Mouse (Mus musculus): Measurements from ENCODE around the gene Gm20388.
"Not testable (repeated sequence)": the region's sequence is repeated elsewhere in the genome, so short reads cannot be mapped to it uniquely, and the experiment has no call there.

Gm20388 gene

DNA sequence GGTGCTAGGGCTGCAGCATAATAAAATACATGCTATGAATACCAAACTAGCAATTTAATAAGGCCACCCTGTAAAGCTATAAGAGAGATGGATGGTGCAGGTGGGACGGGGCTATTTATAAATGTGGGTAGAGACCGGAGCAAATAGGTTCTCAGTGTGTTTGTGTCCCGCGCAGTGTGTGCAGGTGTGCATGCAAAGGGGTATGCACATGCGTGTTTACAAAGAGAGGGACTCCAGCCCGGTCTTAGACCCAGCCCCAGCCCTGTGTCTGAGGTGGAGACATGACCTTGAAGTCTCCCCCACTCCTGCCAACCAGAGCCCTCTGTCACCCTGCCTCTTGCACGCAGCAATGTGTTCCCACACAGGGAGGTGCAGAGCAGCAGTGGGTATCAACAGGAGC lies 4245.7 kb downstream of the Gm20388 start:
- DNase-seq (ENCODE audit: low read depth, low spot score): no peak

DNA sequence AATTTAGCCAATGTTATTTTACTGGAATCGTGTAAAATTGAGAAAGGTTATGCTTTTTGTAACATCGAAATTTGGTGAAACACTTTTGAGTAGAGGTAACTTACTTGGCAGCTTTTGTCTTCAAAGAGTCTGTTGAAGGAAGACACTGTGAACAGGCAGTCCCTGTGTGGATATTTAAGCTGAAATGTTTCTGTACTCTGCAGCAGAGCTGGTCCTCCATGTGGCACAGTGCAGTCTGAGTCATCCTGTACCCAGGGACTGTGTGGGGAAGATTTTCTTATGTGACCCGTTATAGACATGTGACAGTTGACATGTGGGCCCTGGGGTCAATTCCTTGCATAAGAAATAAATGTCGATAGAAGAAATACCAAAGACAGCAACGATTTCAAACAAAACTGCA lies 4251.0 kb downstream of the Gm20388 start:
- DNase-seq (ENCODE audit: low read depth, low spot score): no peak

DNA sequence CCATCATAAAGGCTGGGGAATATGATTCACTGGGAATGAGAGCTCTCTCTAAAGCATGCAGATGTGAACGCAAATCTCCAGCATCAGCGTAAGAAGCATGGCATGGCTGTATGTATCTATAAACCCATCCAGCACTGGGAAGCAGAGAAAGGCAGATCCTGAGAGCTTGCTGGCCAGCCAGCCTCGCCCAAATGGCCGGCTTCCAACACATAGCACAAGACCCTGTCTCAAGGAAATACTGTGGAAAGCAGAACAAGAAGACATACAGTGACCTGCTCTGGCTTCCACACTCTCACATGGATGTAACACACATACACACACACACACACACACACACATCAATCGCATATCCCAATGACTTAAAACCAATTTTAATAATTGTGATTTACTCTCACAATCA lies 4252.6 kb downstream of the Gm20388 start:
- DNase-seq (ENCODE audit: low read depth, low spot score): no peak

DNA sequence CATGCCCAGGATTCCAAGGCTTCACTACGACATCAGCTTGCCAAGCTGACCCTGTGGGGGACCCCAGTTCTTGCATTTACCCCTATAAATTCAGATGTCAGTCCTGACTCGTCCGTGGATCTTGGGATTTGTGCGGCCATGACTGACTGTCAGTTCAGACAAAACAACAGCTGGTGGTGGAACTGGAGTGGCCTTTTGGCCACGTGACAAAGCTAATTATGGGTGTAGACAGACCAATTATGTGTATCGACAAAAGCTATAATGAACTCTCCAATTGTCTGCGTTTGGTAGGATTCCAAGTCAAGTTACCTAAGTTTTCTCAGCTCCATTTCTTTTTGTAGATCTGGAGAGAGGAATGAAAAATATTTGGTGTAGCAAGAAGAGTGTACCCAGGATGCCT lies 4259.1 kb downstream of the Gm20388 start:
- DNase-seq (ENCODE audit: low read depth, low spot score): no peak

DNA sequence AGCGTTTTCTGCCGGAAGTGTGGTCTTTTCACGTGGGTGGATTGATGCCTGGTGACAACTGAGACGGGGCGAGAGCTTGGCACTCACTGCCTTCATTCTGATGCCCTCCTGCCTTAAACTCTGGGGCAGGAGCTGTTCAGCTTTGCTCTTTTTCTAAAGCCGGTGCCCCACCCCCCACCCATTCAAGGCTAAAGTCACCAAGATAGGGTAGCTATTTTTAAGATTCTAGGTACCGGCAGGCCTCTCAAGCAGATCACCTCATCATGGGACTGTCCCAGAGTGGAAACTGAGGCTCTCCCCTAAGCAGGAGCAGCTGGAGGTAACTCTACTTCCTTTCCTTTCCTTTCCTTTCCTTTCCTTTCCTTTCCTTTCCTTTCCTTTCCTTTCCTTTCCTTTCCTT lies 4260.0 kb downstream of the Gm20388 start:
- no peak for DNase-seq (ENCODE audit: low read depth, low spot score)

DNA sequence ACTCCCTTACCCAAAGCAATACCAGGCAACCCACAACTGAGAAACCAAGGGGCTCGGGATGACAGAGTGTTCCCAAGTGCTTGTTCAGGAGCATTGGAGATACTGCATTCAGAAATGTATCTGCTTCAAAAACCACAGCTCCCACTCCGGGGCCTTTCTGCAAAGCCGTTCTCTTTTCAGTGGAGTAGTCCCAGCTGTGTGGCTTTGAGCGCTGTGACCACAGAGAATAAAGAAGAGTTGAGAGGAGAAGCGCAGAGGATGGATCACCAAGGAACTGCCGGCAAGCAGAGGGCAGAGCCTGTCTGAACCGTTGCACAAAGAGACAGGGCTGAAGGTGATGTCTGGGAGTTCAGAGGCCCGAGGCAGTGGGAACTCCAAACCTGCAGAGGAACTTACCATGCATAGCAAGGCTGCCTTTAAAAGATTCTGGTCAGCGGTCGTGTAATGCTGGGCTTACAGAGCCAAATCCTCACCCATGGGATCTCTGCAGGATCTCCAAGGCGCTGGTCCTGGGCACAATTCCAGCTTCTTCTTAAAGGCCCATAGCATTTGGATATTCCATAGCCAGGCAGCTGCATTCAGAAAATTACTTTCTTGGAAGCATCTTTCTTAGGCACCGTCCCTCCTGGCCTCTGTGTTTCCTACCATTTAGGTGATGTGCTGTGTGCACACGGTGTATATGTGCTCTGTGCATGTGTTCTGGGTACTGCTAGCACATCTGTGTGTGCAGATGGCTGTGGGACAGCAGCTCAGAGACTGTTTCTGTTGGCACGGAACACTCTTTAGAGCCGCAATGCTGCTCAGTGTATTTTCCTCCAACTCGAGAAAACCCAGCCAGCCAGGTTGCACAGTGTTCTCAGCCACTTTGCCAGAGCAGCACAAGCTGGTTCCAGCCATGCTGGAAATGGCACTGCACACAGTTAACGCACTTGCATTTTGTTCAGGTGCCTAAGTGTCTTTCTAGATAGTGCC lies 4261.2 kb downstream of the Gm20388 start:
- no peak for DNase-seq (ENCODE audit: low read depth, low spot score)

DNA sequence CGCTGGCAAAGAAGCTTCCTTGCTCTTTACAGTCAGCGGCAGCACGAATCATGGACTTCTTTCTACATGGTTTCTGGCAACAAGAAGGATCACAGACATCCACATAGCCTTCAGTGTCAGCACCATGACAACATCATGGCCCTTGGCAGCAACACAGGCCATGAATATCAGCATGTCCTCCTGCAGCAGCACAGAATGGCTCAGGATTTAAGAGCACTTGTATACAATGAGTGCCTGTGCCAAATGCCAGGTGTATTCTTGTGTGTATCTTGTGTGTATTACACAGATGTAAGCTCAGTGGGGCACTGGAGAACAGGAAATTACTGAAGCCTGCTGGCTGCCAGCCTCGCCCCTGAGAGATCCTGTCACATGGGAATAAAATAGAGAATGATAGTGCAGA lies 4263.0 kb downstream of the Gm20388 start:
- no peak for DNase-seq (ENCODE audit: low read depth, low spot score)

DNA sequence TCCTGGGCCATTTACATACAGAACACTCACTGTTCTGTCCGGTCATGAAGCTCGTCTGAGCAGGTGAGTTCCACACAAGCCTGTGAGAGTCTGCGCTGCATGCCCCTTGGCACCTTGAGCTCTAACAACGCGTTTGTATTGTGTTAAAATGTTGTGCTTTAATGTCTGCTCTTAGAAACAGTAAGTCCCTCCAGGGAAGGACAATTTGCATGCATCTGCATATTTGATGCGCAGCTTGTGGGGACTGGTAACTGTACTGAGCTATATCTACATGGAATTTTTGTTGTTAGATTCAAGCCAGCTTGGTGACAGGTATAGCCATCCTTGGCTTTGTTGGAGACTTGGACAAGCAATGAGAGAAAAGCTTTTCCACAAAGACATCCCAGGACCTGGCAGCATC lies 4265.5 kb downstream of the Gm20388 start:
- DNase-seq (ENCODE audit: low read depth, low spot score): no peak

DNA sequence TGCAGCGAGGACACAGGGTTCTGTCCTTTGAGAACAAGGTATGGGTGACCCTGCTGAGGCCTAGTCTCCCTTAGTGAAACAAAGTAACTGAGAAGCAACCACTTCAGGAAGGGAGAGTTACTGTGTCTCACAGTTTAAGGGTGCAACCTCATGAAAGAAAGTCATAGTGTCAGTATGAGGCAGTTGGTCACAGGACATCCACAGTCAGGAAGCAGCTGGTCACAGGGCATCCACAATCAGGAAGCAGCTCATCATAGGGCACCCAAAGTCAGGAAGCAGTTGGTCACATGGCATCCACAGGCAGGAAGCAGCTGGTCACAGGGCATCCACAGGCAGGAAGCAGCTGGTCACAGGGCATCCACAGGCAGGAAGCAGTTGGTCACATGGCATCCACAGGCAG lies 4266.5 kb downstream of the Gm20388 start:
- DNase-seq (ENCODE audit: low read depth, low spot score): not testable (repeated sequence)

DNA sequence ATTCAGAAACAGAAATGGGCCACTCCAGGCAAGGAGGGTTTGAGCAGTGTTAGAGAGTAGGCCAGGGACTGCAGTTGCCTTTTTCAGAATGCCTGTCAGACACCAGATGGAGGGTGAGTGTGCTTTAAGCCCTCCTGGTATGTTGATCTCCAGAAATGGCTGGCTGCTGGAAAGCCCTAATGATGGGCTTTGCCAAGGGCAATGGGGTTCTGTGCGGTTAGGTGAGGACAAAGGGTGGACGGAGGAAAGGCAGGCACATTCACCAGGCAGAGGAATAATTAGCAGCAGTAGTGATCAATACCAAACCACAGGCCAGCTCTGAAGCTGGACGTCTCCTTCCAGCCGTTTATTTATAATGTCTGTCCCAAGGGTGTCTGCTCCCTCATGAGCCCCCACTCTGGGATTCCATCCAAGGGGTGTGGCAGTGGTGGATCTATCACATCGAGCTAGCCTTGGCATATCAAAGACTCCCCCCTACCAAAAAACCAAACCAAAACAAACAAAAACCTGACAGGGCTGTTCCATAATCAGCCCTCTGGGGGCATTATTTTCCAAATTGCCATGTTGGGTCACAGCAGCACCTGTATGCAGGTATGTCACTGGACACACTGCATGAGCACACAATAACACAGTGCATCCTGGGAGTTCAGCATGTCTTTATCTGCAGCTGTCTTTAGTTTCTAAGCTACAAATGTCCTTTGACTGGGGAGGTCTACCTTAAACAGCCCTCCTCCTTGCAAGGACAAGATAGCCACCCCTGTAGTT lies 4270.2 kb downstream of the Gm20388 start:
- no peak for DNase-seq (ENCODE audit: low read depth, low spot score)

DNA sequence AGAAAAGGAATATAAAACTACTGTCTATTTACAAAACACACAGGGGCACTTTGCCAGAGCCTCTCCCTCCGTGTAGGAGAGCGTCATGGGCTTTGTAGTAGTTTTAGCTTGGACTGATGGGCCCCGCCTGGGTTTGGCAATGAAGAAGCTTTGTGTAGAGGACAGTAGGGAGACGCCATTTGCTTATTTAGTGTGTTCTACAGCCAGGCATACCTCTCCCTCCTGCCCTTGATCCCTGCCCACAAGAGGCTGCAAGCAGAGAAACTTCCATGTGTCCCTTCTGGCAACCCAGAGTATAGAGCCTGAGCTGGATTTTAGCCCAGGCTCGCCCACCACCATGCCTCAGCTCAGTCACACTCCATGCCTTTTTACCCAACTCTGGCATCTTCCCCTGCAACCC lies 4271.1 kb downstream of the Gm20388 start:
- no peak for DNase-seq (ENCODE audit: low read depth, low spot score)

DNA sequence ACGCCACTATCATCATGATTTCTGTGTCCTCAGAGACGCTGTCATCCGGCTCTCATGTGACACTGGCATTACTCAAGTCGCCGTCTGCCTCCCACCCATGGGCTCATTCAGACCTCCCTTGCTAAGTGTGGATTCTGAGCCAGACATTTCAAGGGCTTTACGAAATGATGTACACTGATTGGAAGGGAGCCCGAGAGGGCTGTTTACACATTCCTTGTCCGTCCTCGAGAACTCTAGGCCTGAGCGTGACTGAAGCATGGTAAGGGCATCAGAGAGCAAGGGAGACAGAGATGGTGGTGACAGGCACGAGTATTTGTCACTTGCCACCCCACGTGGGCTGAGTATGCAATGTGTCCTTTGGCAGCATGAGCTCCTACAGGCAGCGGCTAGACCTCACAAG lies 4271.6 kb downstream of the Gm20388 start:
- no peak for DNase-seq (ENCODE audit: low read depth, low spot score)

DNA sequence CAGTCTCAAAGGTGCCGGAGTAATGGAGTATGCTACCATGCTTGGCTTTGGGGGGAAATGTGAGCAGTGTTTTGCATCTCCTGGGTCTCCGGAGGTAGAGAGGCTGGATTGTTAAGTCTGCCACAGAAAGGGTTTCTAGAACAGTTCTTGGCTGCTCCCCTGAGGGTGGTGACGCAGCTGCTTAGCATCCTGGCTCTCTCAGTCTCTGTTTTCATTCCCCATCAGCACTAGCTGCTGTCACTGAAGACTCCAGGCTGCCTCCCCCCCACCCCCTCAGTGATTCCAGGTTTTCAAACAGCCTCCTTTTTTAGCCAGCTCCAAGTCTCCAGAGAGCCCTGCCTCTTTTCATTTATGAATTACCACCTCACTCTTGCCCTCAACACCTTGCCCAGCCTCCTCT lies 4273.4 kb downstream of the Gm20388 start:
- no peak for DNase-seq (ENCODE audit: low read depth, low spot score)

DNA sequence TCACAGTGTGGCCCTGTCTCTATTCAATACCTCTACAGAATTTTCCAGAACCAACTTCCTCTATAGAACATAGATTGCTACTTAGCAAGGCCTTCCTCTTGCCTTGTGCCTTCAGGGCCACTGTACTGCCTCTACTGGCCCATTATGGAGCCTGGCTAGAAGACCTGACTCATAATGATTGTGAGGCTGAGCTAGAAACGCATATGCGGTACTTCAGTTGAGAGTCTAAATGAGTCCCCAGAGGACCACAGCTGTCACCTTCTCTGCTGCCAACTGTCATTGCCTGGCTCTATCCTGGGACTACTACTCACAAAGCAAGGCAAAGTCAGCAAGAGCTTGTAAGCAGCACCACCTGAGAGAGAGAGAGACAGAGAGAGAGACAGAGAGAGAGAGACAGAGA lies 4273.9 kb downstream of the Gm20388 start:
- no peak for DNase-seq (ENCODE audit: low read depth, low spot score)

DNA sequence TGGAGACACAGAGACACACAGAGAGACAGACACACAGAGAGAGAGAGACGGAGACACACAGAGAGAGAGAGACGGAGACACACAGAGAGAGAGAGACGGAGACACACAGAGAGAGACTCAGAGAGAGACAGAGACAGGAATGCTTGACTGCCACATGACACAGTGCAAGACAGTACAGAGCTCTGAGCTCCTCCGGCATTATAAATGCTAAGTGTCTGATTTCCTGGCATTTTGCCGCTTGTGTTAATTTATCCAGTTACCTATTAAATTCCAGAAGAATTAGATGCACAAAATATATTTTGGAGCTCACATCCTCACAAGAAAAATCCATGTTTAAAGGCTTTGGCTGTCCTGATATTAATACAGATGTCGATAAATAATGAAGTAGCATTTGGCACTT lies 4274.4 kb downstream of the Gm20388 start:
- no peak for DNase-seq (ENCODE audit: low read depth, low spot score)

DNA sequence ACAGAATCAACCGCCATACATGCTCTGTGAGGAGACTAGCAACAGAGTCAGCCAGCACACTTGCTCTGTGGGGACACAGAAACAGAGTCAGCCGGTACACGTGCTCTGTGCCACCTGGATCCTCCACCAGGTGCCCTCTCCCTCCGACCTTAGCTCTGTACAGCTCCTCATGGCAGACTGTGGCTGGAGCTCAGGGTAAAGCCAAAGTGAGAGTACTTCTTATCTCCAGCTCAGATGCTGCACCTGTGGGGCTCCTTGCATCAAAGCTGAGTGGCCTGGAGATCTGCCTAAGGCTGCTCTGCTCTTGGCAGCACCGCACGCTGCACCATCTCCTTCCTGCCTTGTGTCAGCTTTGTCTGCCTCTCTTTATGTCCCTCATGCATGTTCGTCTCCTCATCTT lies 4279.7 kb downstream of the Gm20388 start:
- DNase-seq (ENCODE audit: low read depth, low spot score): no peak

DNA sequence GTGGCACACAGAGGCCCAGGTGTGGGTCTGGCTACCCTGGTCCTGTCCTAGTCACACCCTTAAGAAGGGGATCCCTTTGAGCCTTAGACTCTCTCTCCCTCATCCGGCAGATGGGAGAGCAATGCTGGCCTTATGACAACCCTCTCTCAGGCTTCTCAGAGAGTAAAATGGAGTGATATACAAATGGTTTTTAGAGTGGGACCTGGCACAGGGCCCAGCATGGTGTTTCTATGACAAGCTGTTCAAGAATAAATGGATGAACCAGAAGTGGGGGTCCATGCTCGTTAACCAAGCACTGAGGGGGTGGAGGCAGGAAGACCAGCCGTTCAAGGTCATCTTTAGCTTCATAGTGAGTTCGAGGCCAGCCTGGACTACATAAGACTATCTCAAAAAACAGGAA lies 4281.6 kb downstream of the Gm20388 start:
- DNase-seq (ENCODE audit: low read depth, low spot score): no peak

DNA sequence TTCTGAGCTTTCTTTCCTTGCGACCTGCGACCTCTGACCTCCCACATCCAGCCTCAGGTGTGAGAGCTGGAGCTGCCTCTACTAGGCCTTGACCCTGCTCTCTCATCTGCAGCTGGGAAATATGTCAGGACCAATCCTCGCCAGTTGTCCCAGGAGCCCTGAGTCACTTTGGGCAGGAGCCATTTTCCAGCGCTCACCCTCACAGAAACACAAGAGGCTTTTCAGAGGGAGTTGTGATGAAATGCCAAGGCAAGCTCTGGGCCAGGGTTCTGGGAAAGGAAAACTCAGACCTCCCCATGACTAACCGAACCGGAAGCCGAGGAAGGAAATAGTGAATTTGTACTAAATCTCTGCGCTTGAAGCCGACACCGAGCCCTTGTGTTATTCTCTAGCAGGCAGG lies 4282.3 kb downstream of the Gm20388 start:
- DNase-seq (ENCODE audit: low read depth, low spot score): no peak

DNA sequence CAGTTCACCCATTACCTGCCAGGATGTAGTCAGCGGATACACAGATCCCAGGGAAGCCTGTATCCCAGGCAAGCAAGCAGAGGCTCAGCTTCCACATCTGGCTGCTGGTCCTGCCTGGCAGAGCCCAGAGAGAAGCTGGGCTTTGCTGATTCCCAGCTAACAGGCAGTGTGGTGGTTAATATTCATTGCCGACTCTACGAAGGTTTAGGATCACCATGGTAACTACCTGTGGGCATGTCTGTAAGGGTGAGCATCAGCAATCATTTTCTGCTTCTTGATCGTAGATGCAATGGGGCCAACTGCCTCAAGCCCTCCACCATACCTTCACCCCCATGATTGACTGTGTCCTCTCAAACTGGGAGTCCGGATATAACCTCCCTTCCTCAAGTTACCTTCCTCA lies 4283.4 kb downstream of the Gm20388 start:
- no peak for DNase-seq (ENCODE audit: low read depth, low spot score)

DNA sequence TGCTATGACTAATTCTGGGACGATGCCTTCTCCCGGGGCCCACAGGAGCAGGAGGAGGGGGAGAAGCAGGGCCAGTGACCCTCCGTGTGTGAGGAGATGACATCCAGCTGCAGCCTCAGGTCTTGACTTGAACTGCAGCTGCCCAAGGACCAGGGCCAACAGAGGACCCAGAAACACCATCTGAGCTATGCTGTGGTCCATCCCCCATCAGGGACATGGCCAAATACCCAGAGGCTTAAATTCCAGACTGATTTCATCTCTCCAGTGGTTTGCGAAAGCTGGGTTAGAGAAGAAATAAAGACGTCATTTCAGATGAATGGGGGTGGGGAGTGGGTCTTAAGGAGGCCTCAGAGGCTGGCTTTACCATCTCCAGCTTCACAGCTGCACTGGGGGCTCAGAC lies 4285.6 kb downstream of the Gm20388 start:
- no peak for DNase-seq (ENCODE audit: low read depth, low spot score)

DNA sequence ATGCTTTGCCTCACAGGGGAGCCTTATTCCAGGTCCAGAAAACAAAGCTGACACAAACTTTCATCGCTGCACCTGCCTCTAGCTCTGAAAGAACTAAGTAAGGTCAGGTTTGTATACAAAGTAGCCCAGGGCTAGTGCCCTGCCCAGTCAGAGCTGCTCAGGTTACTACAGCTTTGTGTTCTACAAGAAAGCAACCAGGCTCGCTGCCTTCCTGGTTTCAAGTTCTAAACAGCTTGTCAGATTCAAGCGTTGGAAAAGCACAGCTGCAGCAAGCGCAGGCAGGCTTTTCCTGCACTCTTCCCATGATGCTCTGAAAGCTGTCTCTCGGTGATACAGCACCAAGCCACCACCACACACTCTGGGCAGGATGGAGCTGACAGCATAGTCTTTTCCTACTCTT lies 4286.2 kb downstream of the Gm20388 start:
- no peak for DNase-seq (ENCODE audit: low read depth, low spot score)

DNA sequence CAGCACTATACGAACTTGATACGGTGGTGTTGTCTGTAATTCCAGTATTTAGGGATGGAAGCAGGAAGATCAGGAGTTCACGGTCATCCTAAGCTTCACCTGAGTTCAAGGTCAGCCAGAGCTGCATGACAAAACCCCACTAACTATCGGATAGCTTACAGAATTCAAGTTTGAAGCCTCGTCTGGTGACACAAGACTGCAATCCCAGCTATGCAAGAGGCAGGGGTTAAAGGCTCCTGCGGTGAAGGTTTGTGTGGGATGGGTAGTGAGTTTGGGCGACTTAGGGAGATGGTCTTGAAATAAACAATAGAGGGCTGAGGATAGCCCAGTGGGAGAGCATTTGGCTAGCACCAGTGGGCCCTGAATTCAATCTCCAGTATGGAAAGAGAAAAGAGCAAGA lies 4287.6 kb downstream of the Gm20388 start:
- no peak for DNase-seq (ENCODE audit: low read depth, low spot score)

DNA sequence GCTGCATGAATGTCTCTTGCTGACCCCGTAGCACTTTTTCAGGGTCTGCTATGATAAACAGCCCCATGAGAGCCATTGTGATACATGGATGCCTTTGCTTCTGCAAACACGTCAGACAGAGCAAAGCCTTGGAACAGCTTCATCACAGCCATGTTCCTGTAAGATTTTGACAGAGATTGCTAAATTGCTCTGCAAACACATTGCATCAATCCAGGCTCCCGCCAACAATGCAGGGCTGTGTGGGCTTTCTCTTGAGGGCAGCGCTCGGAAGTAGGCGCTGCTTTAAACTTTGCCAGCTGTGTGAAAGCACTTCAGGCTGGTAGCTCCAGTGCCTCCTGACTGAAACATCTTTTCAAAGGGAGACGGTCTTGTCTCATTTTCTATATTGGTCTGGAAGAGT lies 4289.8 kb downstream of the Gm20388 start:
- no peak for DNase-seq (ENCODE audit: low read depth, low spot score)

All from c-Kit-negative CD71-positive TER-119-positive erythroid progenitor cells, embryonic 14.5 days (primary cell).